Mouse (Mus musculus) lung, postnatal 0 days (tissue): ENCODE results near the gene Slc38a10. TPM values are rescaled to one million over a fixed set of nuclear protein-coding genes. Genes with fewer than 3 reads are reported as not detected.

Source experiments
- ATAC-seq: fragments of 200-750 bp; cut with Nextera tagmentation; 2 replicates; pipeline ENCODE4 v1.8.0; 2017; ENCODE audit warnings: moderate library complexity
- DNase-seq: peaks from one replicate; pipeline ENCODE4 v3.0.0-alpha.2; 2016; ENCODE audit warnings: low spot score
- H3K27ac ChIP-seq: fragments of 300-500 bp; sonication (generic); 2 replicates; pipeline ENCODE4 v1.5.1; 2014; ENCODE audit warnings: antibody characterized with exemption, mild to moderate bottlenecking, low read length, mixed read lengths
- H3K27me3 ChIP-seq: fragments of 300-500 bp; sonication (generic); replicated peaks from 2 replicates; pipeline ENCODE4 v1.6.1; 2014; ENCODE audit warnings: low read length, mixed read lengths; ENCODE audit not compliant: insufficient read depth
- H3K36me3 ChIP-seq: fragments of 300-500 bp; sonication (generic); 2 replicates; pipeline ENCODE4 v1.6.1; 2014; ENCODE audit warnings: low read length, mixed read lengths; ENCODE audit not compliant: insufficient read depth
- H3K4me1 ChIP-seq: fragments of 300-500 bp; sonication (generic); 2 replicates; pipeline ENCODE4 v1.6.1; 2014; ENCODE audit warnings: antibody characterized with exemption, low read depth, low read length, mixed read lengths; ENCODE audit not compliant: insufficient read depth
- H3K4me2 ChIP-seq: fragments of 300-500 bp; sonication (generic); replicated peaks from 2 replicates; pipeline ENCODE4 v1.6.1; 2014; ENCODE audit warnings: low read depth, mild to moderate bottlenecking, low read length, moderate library complexity, mixed read lengths
- H3K4me3 ChIP-seq: fragments of 300-500 bp; sonication (generic); 2 replicates; pipeline ENCODE4 v1.5.1; 2014; ENCODE audit warnings: low read depth, low read length
- H3K9ac ChIP-seq: fragments of 300-500 bp; sonication (generic); replicated peaks from 2 replicates; pipeline ENCODE4 v1.6.1; 2014; ENCODE audit warnings: low read depth, mild to moderate bottlenecking
- H3K9me3 ChIP-seq: fragments of 300-500 bp; sonication (generic); 2 replicates; pipeline ENCODE4 v1.6.1; 2016; ENCODE audit warnings: low read length, mixed read lengths
- CTCF ChIP-seq: IDR thresholded peaks from 2 replicates; pipeline ENCODE4 v1.5.1; 2016; ENCODE audit warnings: antibody characterized with exemption, mild to moderate bottlenecking
- EP300 ChIP-seq: IDR thresholded peaks from 2 replicates; pipeline ENCODE4 v1.6.1; 2016; ENCODE audit warnings: antibody characterized with exemption, mild to moderate bottlenecking, control low read depth
- WGBS: fragments of 180-500 bp; shearing (Covaris S2); extraction: QIAGEN DNeasy Blood & Tissue Kit; methylation state at CpG from one replicate; pipeline ENCODE4 v1.1.7; 2014; 5-methylcytosine and 5-hydroxymethylcytosine counted together
- polyA plus RNA-seq: library from polyadenylated mRNA; unstranded; fragments of >200 nt; fragmentation: Nextera tagmentation; extraction: Ambion mirVana; gene quantifications from 2 replicates; pipeline ENCODE4 v1.2.1, GENCODE M21; 2015

The Slc38a10 gene
- polyA plus RNA-seq, 1 experiment from 2014 or later = 66.6 TPM

- no peaks in the 10 kb centered on the region for H3K4me1 ChIP-seq
- WGBS = 80% methylated on average over 12 of the region's 12 CpGs
- no peak overlapping the region for H3K27ac ChIP-seq
- H3K36me3 ChIP-seq = peaks cover 14% of the 10 kb centered on the region; the same call in 1 of the 2 replicates
- no peak for TF ChIP-seq CTCF
- TF ChIP-seq EP300 = no peak
- no peak overlapping the region for H3K4me2 ChIP-seq
- DNase-seq = peak; percentile 31
- peak; percentile 63 for ATAC-seq
- H3K9ac ChIP-seq = no peak overlapping the region
- no peaks in the 10 kb centered on the region for H3K27me3 ChIP-seq
- no peak overlapping the region for H3K4me3 ChIP-seq
- no peaks in the 10 kb centered on the region for H3K9me3 ChIP-seq
These were observed 29.0 kb downstream of the Slc38a10 start for GRCm38 (mm10) chr11:120122126-120122525.

GRCm38 (mm10) chr11:120120642-120121420, 30.3 kb downstream of the Slc38a10 start:
- Histone ChIP-seq H3K4me1 (no peaks in the 10 kb centered on the region), H3K27me3 (no peaks in the 10 kb centered on the region), H3K36me3 (peaks cover 14% of the 10 kb centered on the region; the same call in 1 of the 2 replicates), H3K27ac (no peak overlapping the region), H3K4me2 (no peak overlapping the region), H3K9ac (no peak overlapping the region), H3K9me3 (no peaks in the 10 kb centered on the region), H3K4me3 (no peak overlapping the region)
- peak; percentile 87 for DNase-seq
- WGBS = 73% methylated on average over 17 of the region's 17 CpGs
- ATAC-seq = peak; percentile 82
- TF ChIP-seq CTCF (peak; percentile 83), EP300 (peak; percentile 43; the same call in 1 of the 2 replicates)

GRCm38 (mm10) chr11:120119936-120120541, 31.1 kb downstream of the Slc38a10 start:
- ATAC-seq (no peak), DNase-seq (no peak)
- H3K27ac ChIP-seq = no peak overlapping the region
- peaks cover 17% of the 10 kb centered on the region for H3K36me3 ChIP-seq
- no peak overlapping the region for H3K4me2 ChIP-seq
- 78% methylated on average over 10 of the region's 10 CpGs for WGBS
- no peaks in the 10 kb centered on the region for H3K27me3 ChIP-seq
- H3K4me1 ChIP-seq = no peaks in the 10 kb centered on the region
- TF ChIP-seq EP300 = no peak
- no peak for TF ChIP-seq CTCF
- no peak overlapping the region for H3K9ac ChIP-seq
- H3K9me3 ChIP-seq = no peaks in the 10 kb centered on the region
- no peak overlapping the region for H3K4me3 ChIP-seq

GRCm38 (mm10) chr11:120119108-120119507, 32.0 kb downstream of the Slc38a10 start:
- no peak for DNase-seq
- H3K4me2 ChIP-seq = no peak overlapping the region
- H3K27me3 ChIP-seq = no peaks in the 10 kb centered on the region
- H3K9me3 ChIP-seq = no peaks in the 10 kb centered on the region
- no peak overlapping the region for H3K9ac ChIP-seq
- peaks cover 20% of the 10 kb centered on the region for H3K36me3 ChIP-seq
- H3K27ac ChIP-seq = no peak overlapping the region
- WGBS = 92% methylated on average over 7 of the region's 7 CpGs
- no peaks in the 10 kb centered on the region for H3K4me1 ChIP-seq
- no peak for ATAC-seq
- H3K4me3 ChIP-seq = no peak overlapping the region
- no peak for TF ChIP-seq EP300
- TF ChIP-seq CTCF = no peak

- 76% methylated on average over 2 of the region's 2 CpGs for WGBS
- DNase-seq = no peak
- H3K36me3 ChIP-seq = peaks cover 20% of the 10 kb centered on the region
- H3K9ac ChIP-seq = no peak overlapping the region
- no peaks in the 10 kb centered on the region for H3K27me3 ChIP-seq
- no peak for TF ChIP-seq EP300
- no peak for TF ChIP-seq CTCF
- peaks cover 4% of the 10 kb centered on the region; the same call in 1 of the 2 replicates for H3K4me1 ChIP-seq
- no peak overlapping the region for H3K4me2 ChIP-seq
- H3K9me3 ChIP-seq = no peaks in the 10 kb centered on the region
- no peak overlapping the region for H3K4me3 ChIP-seq
- H3K27ac ChIP-seq = no peak overlapping the region
- ATAC-seq = no peak
These were observed 33.5 kb downstream of the Slc38a10 start for GRCm38 (mm10) chr11:120117626-120118025.

- Histone ChIP-seq H3K4me2 (no peak overlapping the region), H3K9ac (no peak overlapping the region), H3K4me1 (peaks cover 6% of the 10 kb centered on the region; the same call in 1 of the 2 replicates), H3K36me3 (peaks cover 27% of the 10 kb centered on the region), H3K4me3 (no peak overlapping the region), H3K9me3 (no peaks in the 10 kb centered on the region), H3K27me3 (no peaks in the 10 kb centered on the region), H3K27ac (no peak overlapping the region)
- ATAC-seq (no peak), DNase-seq (no peak)
- no peak for TF ChIP-seq CTCF
- no peak for TF ChIP-seq EP300
- 93% methylated on average over 21 of the region's 21 CpGs for WGBS
These were observed 36.5 kb downstream of the Slc38a10 start for GRCm38 (mm10) chr11:120114488-120115215.
